Mouse (Mus musculus): ENCODE measurements at regions not wholly inside any gene's neighbourhood (a gene's known extent, or its start where the extent isn't known, plus 50 kb on each side); places are given as distances from the start of the nearest gene placed in this dataset.

DNA sequence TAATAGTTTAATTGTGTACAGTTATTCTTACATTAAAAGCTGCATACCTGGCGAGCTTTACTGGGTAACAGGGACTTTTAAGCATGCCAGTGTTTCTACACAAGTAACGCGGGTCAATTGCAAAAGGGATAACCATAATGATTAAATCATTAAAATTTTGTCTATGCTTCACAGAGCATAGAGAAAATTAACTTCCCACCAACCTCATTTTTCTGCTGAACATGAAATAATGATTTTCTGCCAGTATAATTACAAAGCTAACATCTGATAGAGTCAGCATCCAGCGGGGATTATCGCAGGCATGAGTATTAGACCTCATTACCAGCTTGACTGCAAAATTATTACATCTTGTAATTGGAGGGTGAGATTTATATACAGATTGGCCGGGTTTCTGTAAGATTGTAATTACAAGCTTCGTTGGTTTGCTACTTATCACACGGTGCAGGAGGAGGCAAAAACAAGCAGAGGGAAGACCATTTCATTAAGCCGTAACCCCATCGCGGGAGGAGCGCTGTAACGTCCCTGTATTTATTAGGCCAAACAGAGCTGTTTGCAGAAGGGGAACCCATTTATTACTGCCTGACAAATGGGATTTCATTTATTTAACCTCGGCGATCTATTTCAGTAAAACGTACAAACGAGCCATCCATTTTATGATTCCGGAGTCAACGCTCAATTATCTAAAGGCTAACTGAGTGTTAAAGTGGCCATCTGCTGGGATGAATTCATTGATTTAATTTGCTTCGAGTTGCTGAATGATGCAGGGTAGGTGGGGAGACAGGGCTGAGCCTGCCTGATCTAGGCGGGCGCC lies 143.3 kb upstream of the Irx4 start:
- intact Hi-C loops (cut with DNase I), result no loop called here
- no peak for DNase-seq (ENCODE audit: low spot score)

DNA sequence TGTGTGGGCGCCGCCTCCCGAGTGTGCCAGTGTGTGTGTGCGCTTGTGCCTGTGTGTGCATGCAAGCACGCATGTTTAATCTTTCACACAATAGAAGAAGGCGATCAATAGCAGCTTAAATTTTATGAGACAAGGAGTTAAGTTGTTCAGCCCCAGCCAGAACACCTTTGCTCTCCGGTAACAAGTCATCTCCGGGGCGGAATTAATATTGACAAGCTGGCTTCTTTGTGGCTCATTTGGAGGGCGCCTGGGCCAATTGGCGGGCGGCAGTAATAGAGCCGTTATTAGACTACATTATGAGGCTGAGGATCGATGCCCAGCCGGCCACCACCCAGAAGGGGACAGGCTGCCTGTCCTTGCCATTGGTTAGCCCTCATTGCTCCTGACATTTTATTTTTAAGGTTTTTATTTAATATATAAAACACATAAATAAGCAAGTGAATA lies 142.6 kb upstream of the Irx4 start:
- intact Hi-C loops (cut with DNase I), result no loop called here

DNA sequence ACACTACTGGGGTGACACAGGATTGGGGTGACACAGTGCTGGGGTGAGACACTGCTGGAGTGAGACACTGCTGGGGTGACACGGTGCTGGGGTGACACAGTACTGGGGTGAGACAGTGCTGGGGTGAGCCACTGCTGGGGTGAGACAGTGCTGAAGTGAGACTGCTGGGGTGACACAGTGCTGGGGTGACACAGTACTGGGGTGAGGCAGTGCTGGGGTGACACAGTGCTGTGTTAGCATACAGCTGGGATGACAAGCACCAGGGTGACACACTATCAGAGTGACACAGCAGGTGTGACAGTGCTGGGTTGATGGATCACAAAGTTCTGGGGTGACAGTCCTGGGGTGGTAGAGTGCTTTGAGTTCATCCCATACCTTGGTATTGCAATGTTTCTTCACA lies 137.3 kb upstream of the Irx4 start:
- intact Hi-C loops (cut with DNase I), result no loop called here
- DNase-seq (ENCODE audit: low spot score), result no peak

More for the DNA sequence above, 142.6 kb upstream of the Irx4 start:
- no peak for DNase-seq (ENCODE audit: low spot score)

DNA sequence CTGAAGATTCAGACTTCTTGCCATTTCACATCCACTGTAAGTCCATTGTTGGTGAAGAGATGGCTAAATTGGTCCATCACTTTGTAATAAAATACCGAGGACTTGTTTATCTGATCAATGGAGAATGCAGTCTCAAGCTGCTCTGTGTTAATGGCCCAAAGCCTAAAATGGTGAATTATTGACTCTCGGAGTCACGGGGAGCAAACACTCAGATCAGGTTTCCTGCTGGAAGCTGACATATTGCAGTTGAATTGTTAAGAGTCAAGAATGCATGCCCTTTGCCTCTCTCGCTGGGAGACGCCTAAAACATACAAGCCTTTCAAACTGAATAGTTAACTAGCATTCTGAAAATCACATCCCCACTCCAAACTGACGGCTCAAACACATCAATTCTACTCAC lies 129.0 kb upstream of the Irx4 start:
- DNase-seq (ENCODE audit: low spot score), result no peak
- intact Hi-C loops (cut with DNase I), result no loop called here

DNA sequence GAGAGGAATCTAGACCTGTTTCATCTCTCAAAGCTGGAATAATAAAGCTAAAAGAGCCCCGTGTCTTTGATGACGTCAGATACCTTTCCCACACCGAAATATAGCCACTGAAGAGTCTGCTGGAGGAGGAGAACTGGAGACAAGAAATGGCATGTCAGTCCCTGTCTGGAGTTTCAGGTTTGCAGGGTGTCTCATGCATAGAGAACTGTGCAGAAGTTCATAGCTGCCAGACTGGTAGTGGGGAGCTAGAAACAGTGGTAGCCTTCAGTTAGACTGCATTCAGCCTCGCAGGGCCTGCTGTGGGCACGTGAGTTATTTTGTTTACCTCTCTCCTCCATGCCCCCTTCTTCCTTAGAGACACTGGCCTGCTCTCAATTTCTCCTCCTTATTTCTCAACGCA lies 127.5 kb upstream of the Irx4 start:
- intact Hi-C loops (cut with DNase I), result no loop called here

DNA sequence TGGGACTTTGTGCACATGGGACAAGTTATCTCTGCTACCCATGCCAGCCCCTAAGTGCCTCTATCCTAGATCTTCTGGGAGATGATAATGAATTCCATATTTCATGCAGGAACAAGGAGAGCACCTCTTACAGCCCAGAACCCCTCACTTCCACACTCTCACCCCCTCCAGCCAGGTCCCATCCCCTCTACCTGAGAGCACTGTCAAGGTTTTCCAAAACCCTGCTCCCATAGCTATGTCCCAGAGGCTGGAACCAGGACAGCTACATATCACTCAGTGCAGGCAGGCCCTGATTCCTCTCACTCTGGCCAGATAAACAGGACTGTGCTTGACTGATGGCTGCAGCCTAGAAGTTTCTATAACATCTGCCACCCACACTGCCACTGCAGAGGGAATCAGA lies 125.3 kb upstream of the Irx4 start:
- intact Hi-C loops (cut with DNase I), result no loop called here
- DNase-seq (ENCODE audit: low spot score), result no peak

More for the DNA sequence above, 127.5 kb upstream of the Irx4 start:
- DNase-seq (ENCODE audit: low spot score), result no peak

DNA sequence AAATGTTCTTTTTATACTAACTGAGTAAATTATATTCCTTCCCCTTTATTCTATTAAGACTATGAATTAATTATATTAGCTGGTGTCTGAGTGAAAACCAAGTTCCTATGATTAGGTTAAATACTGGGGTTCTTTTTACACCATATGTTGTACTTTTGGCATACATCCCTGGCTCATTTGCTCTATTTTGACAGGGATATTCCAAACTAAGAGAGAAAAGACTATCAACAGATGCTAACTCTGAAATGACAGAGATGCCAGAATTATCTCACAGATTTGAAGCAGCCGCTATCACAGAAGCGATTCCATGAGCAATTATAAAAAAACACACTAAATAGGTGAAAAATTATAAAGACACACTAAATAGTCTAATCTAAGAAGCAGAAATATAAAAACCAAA lies 119.0 kb upstream of the Irx4 start:
- no peak for DNase-seq (ENCODE audit: low spot score)
- intact Hi-C loops (cut with DNase I), result no loop called here

DNA sequence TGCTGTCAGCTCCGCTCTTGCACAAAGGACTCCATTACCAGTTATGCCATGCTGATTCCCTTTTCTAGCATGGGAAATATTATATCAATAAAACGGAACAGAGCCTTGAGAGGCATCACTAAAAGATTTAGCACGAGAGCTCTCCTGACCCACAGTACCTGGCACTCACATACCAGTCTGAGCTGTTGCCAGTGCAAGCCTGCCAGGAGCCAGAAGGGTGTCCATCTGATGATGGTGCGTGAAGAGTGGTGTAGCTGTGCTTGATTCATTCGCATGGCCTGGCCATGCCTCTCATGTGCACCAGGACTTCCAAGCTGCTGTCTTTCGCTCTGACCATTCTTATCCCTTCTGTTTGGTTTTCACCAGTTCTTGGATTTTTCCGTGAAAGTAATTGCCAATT lies 102.3 kb upstream of the Irx4 start:
- DNase-seq (ENCODE audit: low spot score), result no peak
- intact Hi-C loops (cut with DNase I), result no loop called here

DNA sequence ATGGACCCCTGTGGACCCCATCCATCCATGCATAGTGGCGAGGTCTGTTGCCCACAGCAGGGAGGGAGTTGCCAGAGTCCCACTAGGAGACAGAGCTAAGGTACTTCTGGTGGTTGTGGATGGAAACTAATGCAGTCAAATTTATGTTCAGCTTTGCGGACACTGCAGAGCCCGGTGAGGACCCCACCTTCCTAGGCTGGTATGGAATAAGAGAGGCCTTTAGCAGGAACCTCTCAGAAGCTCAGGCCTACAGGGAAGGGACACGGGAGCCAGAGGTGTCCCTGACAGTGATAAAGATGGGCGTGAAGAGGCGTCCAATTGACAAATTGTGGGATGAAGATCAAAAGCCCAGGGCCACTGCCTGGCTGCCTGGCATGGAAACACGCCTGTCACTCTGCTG lies 100.8 kb upstream of the Irx4 start:
- DNase-seq (ENCODE audit: low spot score), result no peak
- intact Hi-C loops (cut with DNase I), result no loop called here

DNA sequence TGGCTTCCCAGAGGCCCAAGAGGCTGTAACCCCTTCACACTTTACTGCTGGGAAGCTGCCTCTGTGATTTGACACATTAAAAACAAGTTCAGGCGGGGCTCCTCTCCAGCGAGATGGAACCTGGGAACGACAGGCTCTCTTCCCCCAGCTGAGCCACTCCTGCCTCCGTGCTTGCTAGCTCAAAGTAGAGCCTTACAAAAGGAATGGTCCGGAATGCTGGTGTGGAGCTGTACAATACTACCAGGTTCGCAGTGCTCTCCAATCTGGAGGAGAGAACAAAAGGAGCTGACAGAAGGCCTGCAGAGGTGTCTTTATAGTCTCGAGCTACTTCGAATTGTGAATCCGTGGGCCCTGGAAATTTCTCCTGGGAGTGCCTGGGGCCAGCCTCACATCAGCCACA lies 100.4 kb upstream of the Irx4 start:
- DNase-seq (ENCODE audit: low spot score), result no peak
- intact Hi-C loops (cut with DNase I), result loop anchor here (2.0 to 5.0 kb wide), 3 partner anchors 151 to 242 kb away; no protein-coding TSS in a partner anchor

DNA sequence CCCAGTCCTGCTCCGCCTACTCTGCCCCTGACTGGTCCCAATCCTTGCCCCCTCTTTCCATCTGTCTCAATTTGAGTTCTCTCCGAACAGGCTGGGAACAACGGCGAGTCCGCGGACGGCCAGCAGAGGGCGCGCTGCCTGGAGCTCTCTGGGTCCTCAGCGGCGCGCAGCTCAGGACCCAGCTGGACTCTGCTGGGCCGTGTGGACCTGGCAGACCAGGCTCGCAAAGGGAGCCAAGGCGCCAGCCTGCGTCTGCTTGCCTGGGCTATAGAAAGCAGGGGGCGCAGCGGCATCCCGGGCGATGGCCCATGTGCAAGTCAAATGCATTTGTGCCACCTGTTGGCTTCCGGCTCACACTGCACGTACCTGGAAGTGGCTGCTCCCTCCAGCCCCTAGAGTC lies 100.0 kb upstream of the Irx4 start:
- intact Hi-C loops (cut with DNase I), result loop anchor here (2.0 to 5.0 kb wide), 3 partner anchors 151 to 242 kb away; no protein-coding TSS in a partner anchor
- peak; percentile 36 for DNase-seq (ENCODE audit: low spot score)

DNA sequence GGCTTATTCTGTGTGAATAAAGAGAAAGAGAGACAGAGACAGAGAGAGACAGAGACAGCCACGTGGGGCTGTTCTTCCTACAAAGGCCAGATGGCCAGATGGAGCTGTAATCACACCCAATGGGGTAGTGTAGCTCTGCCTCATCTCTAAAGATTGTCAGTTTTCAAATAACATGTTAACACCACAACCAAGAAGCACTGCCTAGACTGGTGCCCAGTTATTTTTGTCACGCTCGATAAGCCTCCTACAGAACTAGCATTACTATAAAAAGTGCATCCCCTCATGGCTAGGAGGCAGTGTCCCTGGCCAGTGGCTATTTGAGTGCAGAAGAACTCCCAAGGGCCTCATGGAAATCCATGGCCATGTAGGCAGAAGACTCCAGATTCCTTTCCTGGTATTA lies 90.0 kb upstream of the Irx4 start:
- DNase-seq (ENCODE audit: low spot score), result no peak
- intact Hi-C loops (cut with DNase I), result loop anchor here (5.0 kb wide), 1 partner anchor 87 kb away; no protein-coding TSS in a partner anchor

DNA sequence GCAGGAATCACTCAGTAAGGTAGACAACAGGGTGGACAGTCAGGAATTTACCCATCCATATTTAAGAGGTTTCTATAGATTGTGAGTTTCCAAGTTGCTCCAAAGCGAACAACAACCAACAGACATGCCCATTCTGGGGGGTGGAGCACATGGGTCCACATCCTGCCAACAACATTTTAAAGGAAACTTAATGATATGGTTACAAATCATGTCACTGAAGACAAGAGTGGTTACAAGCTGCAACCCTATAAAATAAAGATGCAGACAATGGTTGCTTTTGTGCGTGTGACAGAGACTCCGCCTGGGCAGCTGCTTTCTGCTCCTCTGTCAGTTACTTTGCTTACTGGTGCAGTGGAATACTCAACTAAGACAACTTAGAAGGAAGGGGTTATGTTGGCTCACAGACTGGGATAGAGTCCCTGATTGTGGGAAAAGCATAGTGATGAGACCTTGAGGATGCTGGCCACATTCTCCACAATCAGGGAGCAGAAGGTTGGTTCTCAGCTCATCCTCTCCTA lies 52.3 kb upstream of the Irx4 start:
- intact Hi-C loops (cut with DNase I), result no loop called here
- DNase-seq (ENCODE audit: low spot score), result no peak
